Mouse (Mus musculus) stomach, embryonic 14.5 days (tissue): Measurements from ENCODE around the gene Gstp2. TPM values are rescaled to one million over a fixed set of nuclear protein-coding genes. Genes with fewer than 3 reads are reported as not detected.
"Not testable (repeated sequence)": the region's sequence is repeated elsewhere in the genome, so short reads cannot be mapped to it uniquely, and the experiment has no call there.

Experiments
- ATAC-seq: fragments of 200-750 bp; cut with Nextera tagmentation; 2 replicates; pipeline ENCODE4 v1.8.0; 2017; ENCODE audit warnings: low read depth, moderate TSS enrichment; ENCODE audit not compliant: insufficient number of reproducible peaks, insufficient read depth, low FRiP score
- H3K27ac ChIP-seq: fragments of 300-500 bp; sonication (generic); 2 replicates; pipeline ENCODE4 v1.5.1; 2014; ENCODE audit warnings: mild to moderate bottlenecking, low read length, moderate library complexity, mixed read lengths
- H3K27me3 ChIP-seq: fragments of 300-500 bp; sonication (generic); 2 replicates; pipeline ENCODE4 v1.6.1; 2014; ENCODE audit warnings: low read length, control low read depth, mixed read lengths; ENCODE audit not compliant: control insufficient read depth, insufficient read depth
- H3K36me3 ChIP-seq: fragments of 300-500 bp; sonication (generic); 2 replicates; pipeline ENCODE4 v1.6.1; 2014; ENCODE audit warnings: mild to moderate bottlenecking, control low read depth, low read length, moderate library complexity, mixed read lengths; ENCODE audit not compliant: control insufficient read depth, insufficient read depth
- H3K4me1 ChIP-seq: fragments of 300-500 bp; sonication (generic); 2 replicates; pipeline ENCODE4 v1.6.1; 2014; ENCODE audit warnings: low read length, control low read depth, mixed read lengths; ENCODE audit not compliant: control insufficient read depth, insufficient read depth
- H3K4me2 ChIP-seq: fragments of 300-500 bp; sonication (generic); replicated peaks from 2 replicates; pipeline ENCODE4 v1.6.1; 2014; ENCODE audit warnings: low read depth, low read length, control low read depth
- H3K4me3 ChIP-seq: fragments of 300-500 bp; sonication (generic); 2 replicates; pipeline ENCODE4 v1.5.1; 2014; ENCODE audit warnings: low read depth, low read length, control low read depth
- H3K9ac ChIP-seq: fragments of 300-500 bp; sonication (generic); replicated peaks from 2 replicates; pipeline ENCODE4 v1.6.1; 2014; ENCODE audit warnings: low read depth, mild to moderate bottlenecking, control low read depth, low read length, moderate library complexity, mixed read lengths
- H3K9me3 ChIP-seq: fragments of 300-500 bp; sonication (generic); 2 replicates; pipeline ENCODE4 v1.6.1; 2016; ENCODE audit warnings: low read depth, low read length, control low read depth; ENCODE audit not compliant: control insufficient read depth
- WGBS: fragments of 180-500 bp; shearing (Covaris S2); extraction: QIAGEN DNeasy Blood & Tissue Kit; methylation state at CpG from one replicate; pipeline ENCODE4 v1.1.7; 2014; 5-methylcytosine and 5-hydroxymethylcytosine counted together
- polyA plus RNA-seq: library from polyadenylated mRNA; unstranded; fragments of >200 nt; fragmentation: Nextera tagmentation; extraction: Ambion mirVana; gene quantifications from 2 replicates; pipeline ENCODE4 v1.2.1, GENCODE M21; 2014

Gene Gstp2
- polyA plus RNA-seq, 1 experiment from 2014 or later, result 18.0 TPM

DNA sequence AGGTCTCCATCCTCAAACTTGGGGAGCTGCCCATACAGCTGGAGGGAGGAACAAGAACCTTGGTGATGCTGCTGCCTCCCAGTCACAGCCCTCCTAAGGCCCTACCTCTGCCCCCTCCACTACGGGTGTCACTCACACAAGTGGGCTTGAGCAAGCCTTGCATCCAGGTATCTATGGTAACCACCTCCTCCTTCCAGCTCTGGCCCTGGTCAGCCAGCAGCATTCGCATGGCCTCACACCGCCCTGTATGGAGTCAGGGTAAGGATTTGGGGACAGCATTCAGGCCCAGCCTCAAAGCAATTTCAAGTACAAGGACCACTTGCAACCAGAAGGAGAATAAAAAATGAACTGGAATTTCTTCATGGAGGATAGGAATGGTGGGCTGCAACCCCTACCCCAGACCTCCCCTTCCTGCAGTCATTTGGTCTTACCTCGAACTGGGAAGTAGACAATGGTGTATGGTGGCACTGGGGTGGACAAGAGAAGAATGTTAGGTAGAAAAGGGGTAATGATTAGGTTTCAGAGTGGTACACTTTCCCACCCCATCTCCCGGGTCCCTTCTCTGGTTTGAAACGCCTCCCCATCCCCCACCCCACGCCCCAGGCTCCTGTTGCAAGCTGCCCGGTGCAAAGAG, 8.6 kb downstream of the Gstp2 start:
- ATAC-seq, H3K27me3 ChIP-seq, H3K9me3 ChIP-seq, H3K36me3 ChIP-seq, H3K4me1 ChIP-seq: not testable (repeated sequence)
- Histone ChIP-seq H3K27ac (peak overlapping the region; percentile 82; the same call in 1 of the 2 replicates), H3K4me3 (peak overlapping the region; percentile 68), H3K4me2 (peak overlapping the region; percentile 71), H3K9ac (peak overlapping the region; percentile 79)
- 22% methylated on average over 7 of the region's 8 CpGs for WGBS

DNA sequence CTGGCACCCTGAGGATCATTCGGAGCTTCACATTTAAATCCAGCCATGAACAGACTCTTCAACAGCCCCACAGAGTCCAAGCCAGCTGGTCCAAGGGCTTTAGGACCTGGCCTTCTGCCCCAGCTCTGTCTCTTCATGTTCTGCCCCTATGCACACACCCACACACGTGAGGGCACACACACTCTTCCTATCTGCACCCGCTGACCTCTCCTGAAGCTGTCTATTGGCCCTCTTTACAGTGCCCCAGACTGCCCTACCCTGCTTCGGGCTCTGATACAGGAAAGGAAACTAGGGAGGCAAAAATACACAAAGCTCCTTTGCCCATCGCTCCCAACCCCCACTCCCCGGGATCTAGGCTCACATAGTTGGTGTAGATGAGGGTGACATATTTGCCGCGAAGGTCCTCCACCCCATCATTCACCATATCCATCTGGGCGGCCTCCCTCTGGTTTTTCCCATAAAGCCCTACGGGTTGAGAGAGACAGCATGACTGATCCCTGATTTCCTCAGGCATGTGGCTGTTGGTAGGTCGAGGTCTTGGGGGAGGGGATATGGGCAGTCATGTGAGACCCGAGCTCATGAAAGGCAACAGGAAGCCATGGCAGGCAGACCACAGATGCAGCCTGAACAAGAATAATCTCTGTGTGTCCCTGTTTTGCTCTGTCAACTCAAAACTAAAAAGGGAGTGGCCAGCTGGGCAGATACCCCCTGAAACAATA, 9.3 kb downstream of the Gstp2 start:
- H3K9me3 ChIP-seq, result no peaks in the 10 kb centered on the region
- no peaks in the 10 kb centered on the region for H3K27me3 ChIP-seq
- no peak overlapping the region for H3K9ac ChIP-seq
- H3K4me3 ChIP-seq, result no peak overlapping the region; the same call in 1 of the 2 replicates
- no peak; the same call in 1 of the 2 replicates for ATAC-seq
- H3K27ac ChIP-seq, result no peak overlapping the region
- H3K36me3 ChIP-seq, result no peaks in the 10 kb centered on the region; the same call in 1 of the 2 replicates
- 0 out of 2 replicates have a peak, but pooled peaks cover 3% of the 10 kb centered on the region for H3K4me1 ChIP-seq
- H3K4me2 ChIP-seq, result peak overlapping the region; percentile 22; the same call in 1 of the 2 replicates
- WGBS, result 72% methylated on average over 12 of the region's 12 CpGs

DNA sequence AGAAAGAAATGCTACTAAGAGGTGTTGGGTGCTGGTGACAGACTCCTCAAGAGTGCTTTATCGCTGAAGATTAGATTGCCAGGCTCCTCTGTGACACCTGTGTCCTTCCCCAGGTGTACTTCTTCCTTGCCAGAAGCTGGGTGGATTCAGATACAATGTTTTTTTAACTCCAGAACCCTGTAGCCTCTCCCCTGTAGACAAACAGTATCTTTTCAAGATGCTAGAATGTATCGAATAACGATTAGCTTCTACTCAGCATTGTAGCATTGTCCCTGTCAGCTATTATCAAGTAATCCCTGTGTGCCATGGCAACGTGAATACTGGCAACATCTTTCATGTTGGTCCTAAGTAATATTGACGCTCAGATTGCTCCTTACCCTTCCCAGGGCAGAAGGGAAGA, 12.1 kb downstream of the Gstp2 start:
- no peaks in the 10 kb centered on the region for H3K9me3 ChIP-seq
- 61% methylated on average over 5 of the region's 5 CpGs for WGBS
- H3K27me3 ChIP-seq, result no peaks in the 10 kb centered on the region
- ATAC-seq, result no peak
- H3K4me1 ChIP-seq, result 0 out of 2 replicates have a peak, but pooled peaks cover 3% of the 10 kb centered on the region
- H3K36me3 ChIP-seq, result no peaks in the 10 kb centered on the region; the same call in 1 of the 2 replicates
- H3K4me2 ChIP-seq, result no peak overlapping the region
- no peak overlapping the region for H3K4me3 ChIP-seq
- no peak overlapping the region for H3K27ac ChIP-seq
- H3K9ac ChIP-seq, result no peak overlapping the region

DNA sequence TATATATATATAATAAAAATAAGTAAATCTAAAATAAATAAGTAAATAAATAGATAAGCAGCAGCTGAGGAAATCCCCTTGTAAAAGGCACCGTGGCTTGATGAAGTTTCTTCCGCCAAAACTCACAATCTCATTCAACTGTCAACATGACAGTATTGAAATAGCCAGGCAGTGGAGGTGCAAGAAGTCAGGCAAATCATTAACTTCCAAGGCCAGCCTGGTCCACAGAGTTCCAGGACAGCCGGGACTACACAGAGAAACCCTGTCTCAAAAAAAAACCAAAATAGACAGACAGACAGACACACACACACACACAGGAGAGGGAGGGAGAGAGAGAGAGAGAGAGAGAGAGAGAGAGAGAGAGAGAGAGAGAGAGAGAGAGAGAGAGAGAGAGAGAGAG, 12.5 kb downstream of the Gstp2 start:
- no peak for ATAC-seq
- Histone ChIP-seq H3K4me2 (no peak overlapping the region), H3K36me3 (no peaks in the 10 kb centered on the region; the same call in 1 of the 2 replicates), H3K4me1 (0 out of 2 replicates have a peak, but pooled peaks cover 3% of the 10 kb centered on the region), H3K4me3 (no peak overlapping the region), H3K9me3 (no peaks in the 10 kb centered on the region), H3K27me3 (no peaks in the 10 kb centered on the region), H3K27ac (peak overlapping the region; percentile 30; the same call in 1 of the 2 replicates), H3K9ac (no peak overlapping the region)
- WGBS, result 61% methylated on average over 3 of the region's 3 CpGs

DNA sequence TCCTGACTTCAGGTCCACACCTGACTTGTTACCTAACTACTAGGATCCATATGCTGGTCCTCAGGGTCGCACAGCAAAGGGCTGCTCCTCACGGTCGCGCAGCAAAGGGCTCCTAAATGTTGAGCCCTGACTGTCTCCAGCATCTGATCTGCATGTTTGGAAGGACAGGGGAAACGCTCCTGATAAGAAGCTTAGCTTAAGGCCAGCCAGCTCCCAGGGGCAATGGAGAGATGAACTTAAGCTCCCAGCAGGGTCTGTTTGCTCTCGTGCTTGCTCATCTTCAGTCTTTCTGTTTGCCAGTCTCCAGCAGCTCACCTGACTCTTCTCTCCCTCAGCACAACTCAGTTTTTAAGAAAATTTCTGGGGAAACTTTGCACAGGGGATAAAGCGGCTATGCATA, 13.2 kb downstream of the Gstp2 start:
- Histone ChIP-seq H3K27me3 (no peaks in the 10 kb centered on the region), H3K27ac (peak overlapping the region; percentile 30; the same call in 1 of the 2 replicates), H3K9ac (no peak overlapping the region), H3K9me3 (no peaks in the 10 kb centered on the region), H3K4me3 (no peak overlapping the region), H3K4me2 (no peak overlapping the region), H3K4me1 (0 out of 2 replicates have a peak, but pooled peaks cover 3% of the 10 kb centered on the region), H3K36me3 (no peaks in the 10 kb centered on the region; the same call in 1 of the 2 replicates)
- ATAC-seq, result no peak
- 64% methylated on average over 7 of the region's 7 CpGs for WGBS

DNA sequence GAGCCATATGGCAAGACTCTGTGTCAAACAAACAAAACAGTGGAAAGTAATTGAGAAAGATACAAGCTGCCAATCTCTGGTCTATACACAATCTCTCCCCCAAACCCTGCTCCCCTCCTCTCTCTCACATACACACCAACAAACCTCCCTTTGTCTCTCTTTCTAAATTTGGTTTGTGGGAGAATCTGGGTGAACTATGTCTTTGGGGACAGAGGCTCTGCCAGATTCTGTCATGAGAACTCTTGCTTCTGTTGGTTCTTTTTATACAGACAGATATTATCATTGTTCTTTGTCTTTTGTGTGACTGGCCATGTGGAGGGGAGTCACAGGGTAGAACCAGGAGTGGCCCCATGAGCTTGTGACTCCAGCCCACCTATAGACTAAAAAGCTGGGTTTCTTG, 18.2 kb downstream of the Gstp2 start:
- no peaks in the 10 kb centered on the region for H3K36me3 ChIP-seq
- H3K27ac ChIP-seq, result no peak overlapping the region
- H3K9me3 ChIP-seq, result no peaks in the 10 kb centered on the region
- ATAC-seq, result no peak
- no peaks in the 10 kb centered on the region for H3K4me1 ChIP-seq
- no peak overlapping the region for H3K4me3 ChIP-seq
- no peak overlapping the region for H3K9ac ChIP-seq
- H3K4me2 ChIP-seq, result no peak overlapping the region
- H3K27me3 ChIP-seq, result no peaks in the 10 kb centered on the region

DNA sequence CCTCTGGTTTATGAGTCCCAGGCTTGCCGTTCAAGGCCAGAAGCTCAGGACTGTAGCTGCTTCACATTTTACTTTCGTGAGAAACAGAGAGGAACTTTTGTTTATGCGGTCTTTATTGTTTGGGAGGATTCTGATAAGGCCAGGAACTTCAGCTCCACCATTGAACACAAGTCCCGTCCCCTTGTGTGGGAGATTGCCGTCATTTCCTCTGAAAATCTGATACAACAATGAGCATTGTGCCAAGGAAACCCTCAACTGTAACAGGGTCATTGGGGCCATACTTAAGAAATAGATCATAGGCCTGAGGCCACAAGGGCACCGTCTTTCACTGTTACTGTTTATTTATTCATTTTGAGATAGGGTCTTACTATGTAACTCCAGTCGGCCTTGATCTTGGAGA, 22.6 kb downstream of the Gstp2 start:
- WGBS, result 67% methylated on average over 7 of the region's 7 CpGs
- ATAC-seq, result no peak
- H3K4me2 ChIP-seq, result no peak overlapping the region

DNA sequence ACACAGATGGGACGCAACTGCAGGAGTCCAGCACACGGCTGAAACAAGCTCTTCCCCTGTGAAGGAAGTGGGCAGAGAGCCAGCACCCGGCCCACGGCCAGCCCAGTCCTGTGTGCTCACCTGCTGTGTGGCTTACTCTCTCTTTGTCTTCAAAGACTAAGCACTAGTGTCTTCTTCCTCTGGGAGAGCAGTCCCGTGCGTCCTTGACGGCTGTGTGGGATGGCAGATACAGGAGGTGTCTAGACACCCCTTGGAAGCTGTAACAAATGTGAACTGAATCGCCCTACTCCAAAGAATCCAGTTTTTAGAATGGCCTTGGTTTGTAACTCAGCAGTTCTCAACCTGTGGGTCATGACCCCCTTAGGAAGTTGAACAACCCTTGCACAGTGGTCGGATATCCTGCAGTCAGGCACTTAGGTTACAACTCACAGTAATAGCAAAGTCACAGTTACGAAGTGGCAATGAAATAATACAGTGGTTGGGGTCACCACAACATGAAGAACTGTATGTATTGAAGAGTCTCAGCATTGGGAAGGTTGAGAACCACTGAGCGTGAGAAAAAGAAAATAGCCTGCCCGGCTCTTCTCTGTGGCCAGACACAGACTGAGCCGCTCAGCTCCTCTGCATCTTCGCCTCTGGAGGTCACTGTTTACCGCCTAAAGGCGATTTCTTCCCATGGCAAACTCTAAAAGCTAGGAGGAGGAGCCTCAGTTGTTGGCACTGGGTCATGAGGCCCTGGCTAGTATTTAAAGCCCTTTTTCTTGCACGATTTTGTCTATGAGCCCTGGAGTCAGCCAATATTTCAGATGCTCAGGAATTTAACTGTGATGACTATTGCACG, 26.9 kb downstream of the Gstp2 start:
- no peak overlapping the region for H3K27ac ChIP-seq
- H3K4me3 ChIP-seq, result no peak overlapping the region
- H3K4me2 ChIP-seq, result no peak overlapping the region
- 29% methylated on average over 18 of the region's 18 CpGs for WGBS
- peak; percentile 90 for ATAC-seq
- H3K9me3 ChIP-seq, result no peaks in the 10 kb centered on the region
- H3K9ac ChIP-seq, result no peak overlapping the region
- peaks cover 5% of the 10 kb centered on the region; the same call in 1 of the 2 replicates for H3K4me1 ChIP-seq
- no peaks in the 10 kb centered on the region for H3K36me3 ChIP-seq
- H3K27me3 ChIP-seq, result no peaks in the 10 kb centered on the region

More for the DNA sequence above, 22.6 kb downstream of the Gstp2 start:
- Histone ChIP-seq H3K4me1 (peaks cover 5% of the 10 kb centered on the region; the same call in 1 of the 2 replicates), H3K4me3 (no peak overlapping the region), H3K9me3 (no peaks in the 10 kb centered on the region), H3K9ac (no peak overlapping the region), H3K27ac (no peak overlapping the region), H3K27me3 (no peaks in the 10 kb centered on the region), H3K36me3 (no peaks in the 10 kb centered on the region)
